ENCODE assay signal across 7 mouse cellular contexts in genomic region chr10:43022190-43022761, GRCm38 (mm10).
A peak's percentile ranks its signal among the peaks of the same experiment; 100 is the strongest.
DNase-seq lines count a peak whose midpoint lies in the region; ATAC-seq lines count a peak whose summit lies in the region.

No protein-coding gene starts in this region.

- DNase-seq in lung, postnatal 36 days: no peak
- peak; percentile 36 for DNase-seq in forebrain, embryonic 10.5 days (ENCODE audit: extremely low spot score, low spot score)
- no peak for DNase-seq in liver, embryonic 13.5 days
- DNase-seq in thymus, adult 18-20 months: no peak
- no peak for DNase-seq in frontal cortex, postnatal 25 days (ENCODE audit: low spot score in 2 of 2)
- DNase-seq in gastrocnemius, postnatal 4 days (ENCODE audit: low spot score in 2 of 2): no peak

- no peaks in the 10 kb centered on the region for H3K36me3 ChIP-seq in lung, embryonic 15.5 days
- H3K36me3 ChIP-seq in forebrain, embryonic 10.5 days (replicated peaks): peaks cover 14% of the 10 kb centered on the region; the same call in 1 of the 2 replicates
- H3K36me3 ChIP-seq in liver, embryonic 13.5 days: no peaks in the 10 kb centered on the region

- peak overlapping the region; percentile 52 for H3K4me3 ChIP-seq in lung, embryonic 15.5 days
- H3K4me3 ChIP-seq in forebrain, embryonic 10.5 days: peak overlapping the region; percentile 68
- H3K4me3 ChIP-seq in liver, embryonic 13.5 days (replicated peaks): peak overlapping the region; percentile 46; the same call in 1 of the 2 replicates

- ATAC-seq in lung, embryonic 15.5 days (ENCODE audit: borderline replicate concordance, extremely low read depth, low FRiP score, low TSS enrichment): peak; percentile 16; the same call in 1 of the 2 replicates
- no peak for ATAC-seq in liver, embryonic 13.5 days (ENCODE audit: low read depth)

- no peak overlapping the region for H3K9ac ChIP-seq in lung, embryonic 15.5 days
- H3K9ac ChIP-seq in liver, embryonic 13.5 days: no peak overlapping the region

- peak overlapping the region; percentile 97 for H3K4me2 ChIP-seq in lung, embryonic 15.5 days
- H3K4me2 ChIP-seq in liver, embryonic 13.5 days: peak overlapping the region; percentile 66

- peaks cover 25% of the 10 kb centered on the region for H3K4me1 ChIP-seq in lung, embryonic 15.5 days
- peaks cover 29% of the 10 kb centered on the region for H3K4me1 ChIP-seq in forebrain, embryonic 10.5 days
- peaks cover 9% of the 10 kb centered on the region; the same call in 1 of the 2 replicates for H3K4me1 ChIP-seq in liver, embryonic 13.5 days (replicated peaks)

- H3K27me3 ChIP-seq in lung, embryonic 15.5 days: peaks cover 51% of the 10 kb centered on the region
- H3K27me3 ChIP-seq in forebrain, embryonic 10.5 days (ENCODE audit: poor library complexity, severe bottlenecking): peaks cover 82% of the 10 kb centered on the region
- peaks cover 76% of the 10 kb centered on the region for H3K27me3 ChIP-seq in liver, embryonic 13.5 days

- no peaks in the 10 kb centered on the region for H3K9me3 ChIP-seq in lung, embryonic 15.5 days
- no peaks in the 10 kb centered on the region for H3K9me3 ChIP-seq in forebrain, embryonic 10.5 days
- no peaks in the 10 kb centered on the region for H3K9me3 ChIP-seq in liver, embryonic 13.5 days (replicated peaks)

- 5% methylated on average over 29 of the region's 29 CpGs for WGBS in lung, embryonic 15.5 days
- WGBS in forebrain, embryonic 10.5 days: 2% methylated on average over 29 of the region's 29 CpGs
- WGBS in liver, embryonic 13.5 days (ENCODE audit: insufficient replicate concordance): 8% methylated on average over 29 of the region's 29 CpGs

- H3K27ac ChIP-seq in lung, embryonic 15.5 days: no peak overlapping the region
- H3K27ac ChIP-seq in forebrain, embryonic 10.5 days: peak overlapping the region; percentile 64
- H3K27ac ChIP-seq in liver, embryonic 13.5 days: no peak overlapping the region
